Mouse (Mus musculus) left cerebral cortex, postnatal 36 days (tissue): ENCODE measurements around the gene Clca3a1. TPM values are rescaled to one million over a fixed set of nuclear protein-coding genes. Genes with fewer than 3 reads are reported as not detected.
A peak's percentile ranks its signal among the peaks of the same experiment; 100 is the strongest.
"Not testable (repeated sequence)": the region's sequence is repeated elsewhere in the genome, so short reads cannot be mapped to it uniquely, and the experiment has no call there.

Experiments
- DNase-seq, 2 experiments: peaks; one replicate each; pipeline ENCODE4 v3.0.0; 2021 to 2022; ENCODE audit warnings: low spot score in 2 of 2, mixed read lengths in 1 of 2
- intact Hi-C: fragments of 180-260 bp; cut with DNase I; formaldehyde crosslinking; loops from one replicate; pipeline ENCODE4 v1.15.1; 2025
- total RNA-seq, 2 experiments: library from RNA; stranded (reverse); gene quantifications; 2 replicates each; pipeline ENCODE4 v1.2.3; 2021

Gene Clca3a1
- total RNA-seq = under 1 TPM; 0.22 to 0.25 TPM

DNA sequence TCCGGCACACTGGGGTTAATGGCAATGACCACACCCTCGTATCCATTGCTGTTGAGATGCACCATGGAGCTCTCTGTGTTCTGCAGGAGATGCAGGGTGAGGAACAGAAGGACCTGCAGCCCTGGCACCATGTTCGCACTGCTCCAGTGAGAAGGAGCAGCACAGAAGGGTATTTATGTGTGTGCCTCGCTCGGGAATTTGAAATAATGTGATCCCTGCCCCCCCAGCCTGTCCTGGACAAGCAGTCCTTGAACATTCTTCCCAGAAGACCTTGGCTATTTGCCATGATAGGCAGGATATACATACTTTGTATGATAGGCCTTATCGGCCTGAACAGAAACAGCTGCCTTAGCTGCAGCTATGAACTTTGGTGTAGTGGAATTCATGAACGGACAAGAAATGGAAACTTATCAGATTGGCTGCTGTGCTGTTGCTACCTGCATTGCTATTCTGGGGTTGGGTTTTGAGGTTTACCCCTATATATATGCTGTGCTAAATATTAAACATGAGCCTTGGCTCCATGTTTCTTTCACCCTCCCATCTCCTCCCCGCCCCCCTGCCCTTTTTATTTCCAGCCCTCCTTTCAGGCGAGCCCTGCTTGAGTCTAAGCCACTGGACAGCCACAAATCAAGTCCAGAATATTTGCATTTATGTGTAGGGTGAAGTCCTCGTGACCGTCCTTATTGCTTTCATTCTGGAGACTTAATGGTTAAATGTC lies at the start of gene Clca3a1:
Clca3a1 (minus strand) TSS at position 386 of the 718 bp plus-strand sequence.
- no peak for DNase-seq

DNA sequence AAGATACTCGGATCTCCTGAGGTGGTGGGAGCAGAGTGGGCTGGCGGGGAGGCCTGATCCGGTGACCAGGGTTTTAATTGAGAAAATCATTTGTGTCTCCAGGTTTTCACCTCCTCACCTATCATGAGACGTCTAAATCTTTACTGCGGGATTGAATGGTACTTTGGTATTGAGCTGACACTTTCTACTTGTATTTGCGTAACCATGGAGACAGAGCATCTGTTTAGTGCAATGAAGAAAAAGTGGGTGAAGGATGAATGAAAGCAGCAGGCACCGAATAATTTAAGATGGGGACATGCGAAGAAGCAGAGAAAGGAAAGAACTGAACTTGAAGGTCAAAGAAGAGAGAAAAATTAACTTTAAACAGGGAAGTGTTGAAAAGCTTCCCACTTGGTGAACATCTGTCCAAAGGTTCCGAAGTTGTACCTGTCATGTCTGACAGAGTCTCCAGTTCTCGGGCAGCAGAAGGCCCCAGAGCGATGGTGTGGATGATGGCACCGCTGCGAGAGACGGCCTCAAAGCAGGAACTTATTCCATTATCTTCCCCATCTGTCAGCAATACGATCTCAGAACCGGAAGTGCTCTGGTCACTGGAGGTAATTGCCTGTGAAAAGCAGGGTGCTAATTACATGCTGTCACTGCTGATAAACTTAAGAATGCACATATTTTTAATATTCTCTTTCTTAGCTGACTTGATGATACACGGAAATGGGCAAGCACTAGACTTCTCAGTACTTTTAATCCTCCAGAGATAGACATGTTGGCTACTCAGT lies 47.6 kb upstream of the Clca3a1 start:
- intact Hi-C loops, DNase-seq: not testable (repeated sequence)

More for the DNA sequence above, at the start of gene Clca3a1:
- intact Hi-C loops = no loop called here

DNA sequence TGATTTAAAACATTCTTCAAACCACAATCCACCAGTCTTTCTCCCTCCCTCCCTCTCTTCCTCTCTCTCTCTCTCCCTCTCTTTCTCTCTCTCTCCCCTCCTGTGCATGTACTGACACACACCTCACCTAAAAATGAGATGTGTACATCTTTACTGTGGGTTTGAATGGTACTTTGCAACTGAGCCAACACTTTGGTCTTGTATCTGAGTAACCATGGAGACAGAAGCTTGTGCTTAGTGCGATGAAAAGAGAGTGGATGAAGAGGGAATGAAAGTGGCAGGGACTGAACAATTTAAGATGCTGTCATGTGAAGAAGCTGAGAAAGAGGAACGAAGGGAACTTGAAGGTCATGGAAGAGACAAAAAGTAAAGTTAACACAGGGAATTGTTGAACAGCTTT lies 45.8 kb upstream of the Clca3a1 start:
- intact Hi-C loops, DNase-seq: not testable (repeated sequence)

DNA sequence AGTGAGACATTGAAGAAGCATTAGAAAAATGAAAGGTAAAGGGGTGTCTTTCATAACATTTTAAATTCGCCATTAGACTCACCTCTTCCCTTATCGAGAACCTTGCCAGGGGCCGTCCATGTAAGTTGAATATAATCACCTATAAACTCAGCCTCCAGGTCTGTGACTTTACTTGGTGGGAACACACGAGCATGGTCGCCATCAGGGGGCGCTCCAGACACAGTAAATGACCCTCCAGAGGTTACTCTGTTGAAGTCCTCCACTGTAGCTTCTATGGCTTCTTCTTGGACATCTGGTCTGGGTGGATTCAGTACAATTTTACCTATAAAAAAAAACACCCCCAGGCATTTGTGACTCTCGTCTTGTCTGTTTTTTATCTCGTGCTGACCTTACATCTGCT lies 41.1 kb upstream of the Clca3a1 start:
- DNase-seq = no peak
- intact Hi-C loops = no loop called here

DNA sequence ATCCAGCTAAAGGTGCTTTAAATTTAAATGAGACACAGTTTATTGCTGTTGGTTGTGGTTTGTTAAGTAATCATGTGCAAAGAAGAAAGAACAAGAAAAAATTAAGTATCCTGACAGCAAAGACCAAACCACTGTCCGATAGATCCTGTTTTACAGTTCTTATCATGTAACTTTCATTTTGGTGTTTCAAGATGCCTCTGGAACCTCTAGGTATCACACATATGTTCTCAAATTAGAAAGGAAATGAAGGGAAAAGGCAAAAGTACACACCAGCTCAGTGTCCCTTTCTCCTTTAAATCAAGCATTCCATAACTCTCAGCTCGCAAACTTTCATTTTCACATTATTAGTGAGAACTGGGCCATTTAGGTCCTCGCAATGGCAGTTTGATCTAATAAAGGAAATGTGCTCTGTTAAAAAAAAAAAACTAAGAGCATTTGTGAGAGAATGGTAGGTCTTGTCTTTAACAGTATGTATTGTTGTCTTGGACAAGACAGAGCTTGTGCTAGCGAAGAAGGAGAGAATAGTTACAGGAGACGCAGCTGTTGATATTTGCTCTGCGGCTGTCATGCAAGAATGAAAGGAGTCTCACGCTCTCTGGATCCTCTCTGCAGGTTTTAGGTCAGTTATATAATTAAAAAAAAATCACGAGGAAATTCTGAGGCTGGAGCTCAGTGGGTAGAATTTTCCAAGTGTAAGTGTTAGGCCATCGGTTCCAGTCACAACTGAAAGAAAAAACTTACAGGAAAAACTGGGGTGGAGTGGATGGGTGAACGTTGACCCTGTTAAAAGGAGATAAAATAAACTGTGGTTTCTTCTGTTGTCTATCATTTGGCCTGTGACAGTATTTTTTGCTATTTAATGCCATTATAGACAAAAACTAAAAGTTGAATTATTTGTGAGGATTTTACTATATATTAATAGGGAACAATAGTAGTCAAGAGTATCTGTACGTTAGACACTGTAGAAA lies 24.7 kb upstream of the Clca3a1 start:
- no peak for DNase-seq
- intact Hi-C loops = no loop called here

DNA sequence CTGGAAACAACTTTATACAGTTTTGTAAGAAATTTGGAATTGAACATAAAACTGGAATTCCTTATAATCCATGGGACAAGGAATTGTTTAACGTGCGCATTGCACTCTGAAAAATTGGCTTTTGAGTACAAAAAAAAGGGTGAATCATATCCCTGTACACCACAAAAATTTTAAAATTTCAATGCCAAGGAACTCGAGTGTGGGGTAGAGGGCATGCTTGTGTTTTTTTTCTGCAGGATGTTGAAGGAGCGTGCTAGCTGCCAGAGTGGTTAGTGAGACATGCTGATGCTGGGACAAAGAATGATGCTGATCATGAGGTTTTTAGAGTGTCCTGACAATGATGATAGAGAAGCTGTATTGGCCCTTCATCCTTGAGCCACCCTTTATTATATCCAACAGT lies 4.4 kb upstream of the Clca3a1 start:
- no peak for DNase-seq
- intact Hi-C loops = no loop called here

DNA sequence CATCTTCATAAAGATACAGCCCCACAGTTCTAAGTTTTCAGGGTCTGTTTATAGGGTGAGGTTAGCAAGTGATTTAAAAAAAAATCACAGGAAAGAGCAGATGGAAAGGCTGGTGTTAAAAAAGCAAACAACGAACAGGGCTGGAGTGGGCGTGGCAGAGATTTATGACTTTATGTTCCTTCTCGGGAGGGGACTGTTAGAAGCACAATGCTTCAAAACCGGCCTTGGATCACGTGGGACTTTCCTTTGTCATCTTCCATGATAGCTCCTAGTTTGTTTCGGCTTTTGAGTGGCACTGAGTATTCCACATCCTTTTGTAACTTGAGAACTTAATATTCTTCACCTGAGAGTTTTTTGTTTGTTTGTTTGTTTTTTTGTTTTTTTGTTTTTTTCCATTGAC lies 677 bp upstream of the Clca3a1 start:
- intact Hi-C loops = no loop called here

DNA sequence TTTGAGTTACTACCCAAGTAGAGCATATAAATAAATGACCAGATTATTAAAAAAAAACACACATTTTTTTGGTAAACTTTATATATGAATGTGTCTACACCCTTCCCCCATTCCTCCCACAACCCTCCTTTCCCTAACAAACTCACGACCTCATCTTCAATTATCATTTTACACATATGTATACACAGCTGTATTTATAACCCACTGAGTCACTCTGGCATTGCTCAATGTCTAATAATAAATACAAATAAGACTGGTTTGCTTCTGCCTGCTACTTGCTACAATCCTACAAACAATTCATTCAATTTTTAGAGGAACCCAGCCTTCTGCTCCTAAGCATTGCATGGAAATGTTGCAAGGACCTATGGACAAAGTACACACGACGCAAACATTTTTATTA lies 1.1 kb downstream of the Clca3a1 start:
- intact Hi-C loops = loop anchor here (10.0 kb wide), 1 partner anchor 55 kb away; the partner anchor contains the start of gene Clca3a2

More for the DNA sequence above, 677 bp upstream of the Clca3a1 start:
- no peak for DNase-seq

DNA sequence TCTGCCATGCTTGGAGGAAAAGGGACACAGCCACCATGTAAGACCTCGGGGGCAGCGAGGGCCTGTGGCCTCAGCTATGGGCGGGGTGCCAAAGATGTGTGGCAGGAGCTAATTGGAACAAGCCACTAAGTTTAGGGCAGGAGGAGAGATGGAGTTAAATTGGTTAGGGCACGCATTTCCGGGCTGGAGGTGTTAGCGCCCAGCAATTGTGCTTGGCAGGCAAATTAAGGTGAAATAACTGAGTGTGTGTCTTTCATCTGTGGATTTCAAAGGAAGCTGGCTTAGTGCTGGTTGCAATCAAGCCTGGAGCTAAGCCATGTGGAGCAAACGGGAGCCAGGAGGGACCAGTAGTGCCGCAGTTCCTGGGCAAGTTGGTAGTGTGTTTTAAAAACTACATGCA lies 4.7 kb downstream of the Clca3a1 start:
- intact Hi-C loops = loop anchor here (10.0 kb wide), 1 partner anchor 59 kb away; the partner anchor contains the start of gene Clca3a2
- DNase-seq = not testable (repeated sequence)

More for the DNA sequence above, 1.1 kb downstream of the Clca3a1 start:
- DNase-seq = no peak

DNA sequence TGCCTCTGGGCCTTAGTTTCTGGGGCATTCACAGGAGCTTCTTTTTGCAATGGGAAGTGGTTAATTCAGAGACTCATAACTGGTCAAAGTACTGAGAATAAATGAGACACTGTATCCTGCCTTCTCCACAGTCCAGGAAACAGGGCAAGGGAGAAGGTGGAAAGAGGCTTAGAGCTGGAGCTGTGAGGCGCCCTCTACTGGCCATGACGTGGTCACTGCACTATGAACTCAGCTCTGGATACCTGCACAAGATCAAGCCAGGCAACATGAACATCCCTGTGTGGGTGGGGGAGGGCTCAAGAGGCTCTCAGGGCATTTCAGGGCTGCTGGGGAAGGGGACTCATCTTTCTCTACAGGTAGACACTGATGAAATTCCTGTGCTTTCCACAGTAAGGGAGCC lies 7.7 kb downstream of the Clca3a1 start:
- intact Hi-C loops = loop anchor here (10.0 kb wide), 1 partner anchor 62 kb away; the partner anchor contains the start of gene Clca3a2
- DNase-seq = no peak

DNA sequence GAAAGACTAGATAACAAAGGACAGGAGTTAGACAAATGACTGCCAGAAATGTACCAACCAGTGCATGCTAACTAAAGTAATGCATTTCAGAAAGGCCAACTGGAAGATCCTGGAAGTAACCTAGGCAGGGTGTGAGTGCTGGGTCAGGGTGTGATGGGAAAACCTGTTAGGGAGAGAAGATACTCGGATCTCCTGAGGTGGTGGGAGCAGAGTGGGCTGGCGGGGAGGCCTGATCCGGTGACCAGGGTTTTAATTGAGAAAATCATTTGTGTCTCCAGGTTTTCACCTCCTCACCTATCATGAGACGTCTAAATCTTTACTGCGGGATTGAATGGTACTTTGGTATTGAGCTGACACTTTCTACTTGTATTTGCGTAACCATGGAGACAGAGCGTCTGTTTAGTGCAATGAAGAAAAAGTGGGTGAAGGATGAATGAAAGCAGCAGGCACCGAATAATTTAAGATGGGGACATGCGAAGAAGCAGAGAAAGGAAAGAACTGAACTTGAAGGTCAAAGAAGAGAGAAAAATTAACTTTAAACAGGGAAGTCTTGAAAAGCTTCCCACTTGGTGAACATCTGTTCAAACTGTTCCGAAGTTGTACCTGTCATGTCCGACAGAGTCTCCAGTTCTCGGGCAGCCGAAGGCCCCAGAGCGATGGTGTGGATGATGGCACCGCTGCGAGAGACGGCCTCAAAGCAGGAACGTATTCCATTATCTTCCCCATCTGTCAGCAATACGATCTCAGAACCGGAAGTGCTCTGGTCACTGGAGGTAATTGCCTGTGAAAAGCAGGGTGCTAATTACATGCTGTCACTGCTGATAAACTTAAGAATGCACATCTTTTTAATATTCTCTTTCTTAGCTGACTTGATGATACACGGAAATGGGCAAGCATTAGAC lies 11.5 kb downstream of the Clca3a1 start:
- intact Hi-C loops, DNase-seq: not testable (repeated sequence)

DNA sequence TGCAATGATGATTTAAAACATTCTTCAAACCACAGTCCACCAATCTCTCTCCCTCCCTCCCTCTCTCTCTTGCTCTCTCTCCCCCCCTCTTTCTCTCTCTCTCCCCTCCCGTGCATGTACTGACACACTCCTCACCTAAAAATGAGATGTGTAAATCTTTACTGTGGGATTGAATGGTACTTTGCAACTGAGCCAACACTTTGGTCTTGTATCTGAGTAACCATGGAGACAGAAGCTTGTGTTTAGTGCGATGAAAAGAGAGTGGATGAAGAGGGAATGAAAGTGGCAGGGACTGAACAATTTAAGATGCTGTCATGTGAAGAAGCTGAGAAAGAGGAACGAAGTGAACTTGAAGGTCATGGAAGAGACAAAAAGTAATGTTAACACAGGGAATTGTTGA lies 13.1 kb downstream of the Clca3a1 start:
- intact Hi-C loops = not testable (repeated sequence)

DNA sequence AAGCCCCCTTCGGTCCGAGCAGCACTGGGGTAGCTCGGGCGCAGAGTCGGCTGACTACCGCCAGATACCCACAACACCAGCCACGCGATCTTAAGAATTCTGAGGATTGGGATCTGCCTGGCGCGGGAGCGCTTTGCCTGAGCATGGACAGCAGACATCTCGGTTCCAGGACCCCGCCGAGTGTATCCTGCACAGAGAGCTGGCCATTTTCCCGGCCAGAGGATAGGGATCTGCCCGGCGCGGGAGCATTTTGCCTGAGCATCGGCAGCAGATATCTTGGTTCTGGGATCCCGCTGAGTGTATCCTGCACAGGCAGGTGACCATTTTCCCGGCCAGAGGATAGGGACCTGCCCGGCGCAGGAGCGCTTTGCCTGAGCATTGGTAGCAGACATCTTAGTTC lies 22.4 kb downstream of the Clca3a1 start:
- DNase-seq = not testable (repeated sequence)
- intact Hi-C loops = loop anchor here (10.0 kb wide), 1 partner anchor 286 kb away; no protein-coding TSS in a partner anchor

More for the DNA sequence above, 13.1 kb downstream of the Clca3a1 start:
- DNase-seq = not testable (repeated sequence)

DNA sequence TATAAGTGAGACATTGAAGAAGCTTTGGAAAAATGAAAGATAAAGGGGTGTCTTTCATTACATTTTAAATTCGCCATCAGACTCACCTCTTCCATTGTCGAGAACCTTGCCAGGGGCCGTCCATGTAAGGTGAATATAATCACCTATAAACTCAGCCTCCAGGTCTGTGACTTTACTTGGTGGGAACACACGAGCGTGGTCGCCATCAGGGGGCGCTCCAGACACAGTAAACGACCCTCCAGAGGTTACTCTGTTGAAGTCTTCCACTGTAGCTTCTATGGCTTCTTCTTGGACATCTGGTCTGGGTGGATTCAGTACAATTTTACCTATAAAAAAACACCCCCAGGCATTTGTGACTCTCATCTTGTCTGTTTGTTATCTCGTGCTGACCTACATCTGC lies 23.9 kb downstream of the Clca3a1 start:
- DNase-seq = peak in 1 of 2 experiments; percentile 22
- intact Hi-C loops = loop anchor here (10.0 kb wide), 1 partner anchor 288 kb away; no protein-coding TSS in a partner anchor

DNA sequence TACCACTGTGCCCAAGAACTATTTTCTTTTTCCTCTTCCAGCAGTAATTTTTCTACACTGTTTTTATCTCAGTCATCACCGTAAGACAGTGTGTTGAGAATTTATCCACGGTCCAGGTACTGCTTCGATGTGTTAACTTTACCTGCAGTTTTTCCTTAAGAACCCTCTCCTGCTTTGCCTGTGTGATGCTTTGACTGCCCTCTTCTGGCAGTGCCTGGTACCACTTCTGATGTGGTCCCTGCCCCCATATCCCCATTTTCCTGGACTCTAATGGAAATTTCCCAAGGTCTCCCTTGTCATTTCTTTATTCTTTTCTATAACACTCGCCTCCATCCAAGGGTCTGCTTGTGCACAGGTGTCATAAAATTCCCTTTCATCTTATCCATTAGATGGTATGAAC lies 37.3 kb downstream of the Clca3a1 start:
- intact Hi-C loops = loop anchor here (10.0 kb wide), 1 partner anchor 401 kb away; no protein-coding TSS in a partner anchor

DNA sequence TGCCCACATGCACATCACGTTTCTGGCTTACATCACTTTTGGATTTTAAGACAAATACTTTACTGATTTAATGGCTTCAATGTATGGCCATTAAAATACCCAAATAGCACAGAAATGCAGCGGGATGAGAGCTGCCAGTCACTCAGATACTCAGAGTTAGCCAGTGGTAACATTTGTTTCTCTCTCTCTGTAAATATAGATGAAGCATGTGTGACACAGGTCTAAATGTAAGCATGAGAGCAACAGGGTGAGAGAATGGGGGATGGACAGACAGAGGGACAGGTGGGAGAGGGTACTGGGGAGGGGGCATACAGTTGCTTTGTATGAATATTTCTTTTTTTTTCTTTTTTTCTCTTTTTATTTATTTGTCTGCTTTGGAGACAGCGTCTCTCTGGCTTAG lies 38.2 kb downstream of the Clca3a1 start:
- DNase-seq = not testable (repeated sequence)
- intact Hi-C loops = loop anchor here (10.0 kb wide), 1 partner anchor 402 kb away; no protein-coding TSS in a partner anchor

More for the DNA sequence above, 37.3 kb downstream of the Clca3a1 start:
- peak; percentile 35 to 53 for DNase-seq

DNA sequence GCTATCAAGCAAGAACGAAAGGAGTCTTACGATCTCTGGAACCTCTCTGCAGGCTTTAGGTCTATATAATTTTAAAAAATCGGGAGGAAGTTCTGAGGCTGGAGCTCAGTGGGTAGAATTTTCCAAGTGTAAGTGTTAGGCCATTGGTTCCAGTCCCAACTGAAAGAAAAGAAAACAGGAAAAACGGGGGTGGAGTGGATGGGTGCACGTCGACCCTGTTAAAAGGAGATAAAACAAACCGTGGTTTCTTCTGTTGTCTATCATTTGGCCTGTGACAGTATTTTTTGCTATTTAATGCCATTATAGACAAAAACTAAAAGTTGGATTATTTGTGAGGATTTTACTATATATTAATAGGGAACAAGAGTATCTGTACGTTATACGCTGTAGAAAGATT lies 38.9 kb downstream of the Clca3a1 start:
- no peak for DNase-seq
- intact Hi-C loops = loop anchor here (10.0 kb wide), 1 partner anchor 403 kb away; no protein-coding TSS in a partner anchor
